Mouse (Mus musculus) bone marrow macrophage, adult 2 months (primary cell): ENCODE measurements around the gene Cdc6.

ENCODE experiments used
- CTCF ChIP-seq: IDR thresholded peaks from 2 replicates; pipeline ENCODE4 v1.5.1; 2012; ENCODE audit warnings: low read depth, mild to moderate bottlenecking, low read length, moderate library complexity
- POLR2A ChIP-seq: IDR thresholded peaks from 2 replicates; pipeline ENCODE4 v1.6.1; 2012; ENCODE audit warnings: mild to moderate bottlenecking, low read depth, low read length, borderline replicate concordance

GRCm38 (mm10) chr11:98939953-98940641, 32.5 kb downstream of the Cdc6 start:
- TF ChIP-seq CTCF (no peak), POLR2A (no peak)
